ENCODE assay signal across 22 mouse cellular contexts in genomic region chr1:14011484-14011883, GRCm38 (mm10).
DNase-seq lines count a peak whose midpoint lies in the region; ATAC-seq lines count a peak whose summit lies in the region.
"Had no signal": no experiment of that assay in that cellular context is flagged by ENCODE, and none has a peak within 500 bp of the region (broad histone marks: within the 10 kb centered on the region; RNA-seq: fewer than 3 reads in every experiment).

No protein-coding gene starts in this region.

- no peak overlapping the region for H3K27ac ChIP-seq in embryonic facial prominence, embryonic 14.5 days (replicated peaks; ENCODE audit: low read depth, low read length)
- H3K27ac ChIP-seq in embryonic facial prominence, embryonic 10.5 days (replicated peaks), result no peak overlapping the region
- no peak overlapping the region for H3K27ac ChIP-seq in limb, embryonic 13.5 days
- no peak overlapping the region for H3K27ac ChIP-seq in limb, embryonic 10.5 days
- H3K27ac ChIP-seq in midbrain, embryonic 13.5 days, result no peak overlapping the region
- H3K27ac ChIP-seq: embryonic facial prominence, embryonic 15.5 days; forebrain, embryonic 10.5 days; heart, embryonic 15.5 days; layer of hippocampus, adult 2 months; liver, embryonic 13.5 days; macrophage; neural tube, embryonic 12.5 days had no signal

- H3K9ac ChIP-seq in embryonic facial prominence, embryonic 14.5 days (ENCODE audit: low read depth, low read length), result no peak overlapping the region
- H3K9ac ChIP-seq in limb, embryonic 13.5 days, result no peak overlapping the region
- no peak overlapping the region for H3K9ac ChIP-seq in midbrain, embryonic 13.5 days (replicated peaks)
- H3K9ac ChIP-seq: embryonic facial prominence, embryonic 15.5 days; heart, embryonic 15.5 days; liver, embryonic 13.5 days; lung, embryonic 14.5 days; neural tube, embryonic 12.5 days had no signal

- ATAC-seq in embryonic facial prominence, embryonic 14.5 days (ENCODE audit: low read depth), result peak; percentile 55; the same call in 1 of the 2 replicates
- ATAC-seq in limb, embryonic 13.5 days (ENCODE audit: low FRiP score, low read depth), result peak; percentile 57; the same call in 1 of the 2 replicates
- no peak for ATAC-seq in megakaryocyte-erythroid progenitor cell, adult 5-6 weeks (replicated peaks; ENCODE audit: low FRiP score, low TSS enrichment, poor library complexity, severe bottlenecking)
- ATAC-seq in midbrain, embryonic 13.5 days, result no peak
- ATAC-seq: hindbrain, embryonic 16.5 days; intestine, postnatal 0 days had no signal

- H3K9me3 ChIP-seq in embryonic facial prominence, embryonic 14.5 days (ENCODE audit: control insufficient read depth, low read length), result no peaks in the 10 kb centered on the region
- no peaks in the 10 kb centered on the region for H3K9me3 ChIP-seq in embryonic facial prominence, embryonic 10.5 days
- no peaks in the 10 kb centered on the region for H3K9me3 ChIP-seq in limb, embryonic 13.5 days
- no peaks in the 10 kb centered on the region for H3K9me3 ChIP-seq in limb, embryonic 10.5 days (replicated peaks)
- H3K9me3 ChIP-seq in midbrain, embryonic 13.5 days, result no peaks in the 10 kb centered on the region
- H3K9me3 ChIP-seq: embryonic facial prominence, embryonic 15.5 days; forebrain, embryonic 10.5 days; heart, embryonic 15.5 days; liver, embryonic 13.5 days; neural tube, embryonic 12.5 days had no signal

- no peak overlapping the region for H3K4me3 ChIP-seq in embryonic facial prominence, embryonic 14.5 days (ENCODE audit: low read depth, low read length)
- H3K4me3 ChIP-seq in embryonic facial prominence, embryonic 10.5 days, result no peak overlapping the region
- no peak overlapping the region for H3K4me3 ChIP-seq in limb, embryonic 13.5 days
- no peak overlapping the region for H3K4me3 ChIP-seq in limb, embryonic 10.5 days
- H3K4me3 ChIP-seq in midbrain, embryonic 13.5 days (replicated peaks), result no peak overlapping the region
- H3K4me3 ChIP-seq: embryonic facial prominence, embryonic 15.5 days; forebrain, embryonic 10.5 days; heart, embryonic 15.5 days; layer of hippocampus, adult 2 months; liver, embryonic 13.5 days; neural tube, embryonic 12.5 days had no signal

- DNase-seq in embryonic facial prominence, embryonic 14.5 days (ENCODE audit: low spot score), result peak; percentile 86
- DNase-seq in embryonic facial prominence, embryonic 10.5 days (ENCODE audit: low spot score), result no peak
- no peak for DNase-seq in limb, embryonic 10.5 days (ENCODE audit: low spot score)
- peak; percentile 68 to 75 for DNase-seq in cerebellum, postnatal 10 days
- DNase-seq: adrenal gland, postnatal 36 days; gastrocnemius, postnatal 25 days; heart, postnatal 4 days; kidney, postnatal 10 days; liver, embryonic 13.5 days had no signal

- 53% methylated on average over 9 of the region's 9 CpGs for WGBS in embryonic facial prominence, embryonic 14.5 days
- 84% methylated on average over 9 of the region's 9 CpGs for WGBS in embryonic facial prominence, embryonic 10.5 days
- 69% methylated on average over 9 of the region's 9 CpGs for WGBS in limb, embryonic 13.5 days
- WGBS in limb, embryonic 10.5 days, result 89% methylated on average over 9 of the region's 9 CpGs
- WGBS in midbrain, embryonic 13.5 days, result 84% methylated on average over 9 of the region's 9 CpGs

- no peaks in the 10 kb centered on the region for H3K27me3 ChIP-seq in embryonic facial prominence, embryonic 14.5 days (replicated peaks; ENCODE audit: control insufficient read depth, insufficient read depth, low read length)
- no peaks in the 10 kb centered on the region for H3K27me3 ChIP-seq in embryonic facial prominence, embryonic 10.5 days (replicated peaks; ENCODE audit: low read depth, poor library complexity, severe bottlenecking)
- H3K27me3 ChIP-seq in limb, embryonic 13.5 days, result no peaks in the 10 kb centered on the region
- no peaks in the 10 kb centered on the region for H3K27me3 ChIP-seq in limb, embryonic 10.5 days (ENCODE audit: low read depth, poor library complexity, severe bottlenecking)
- no peaks in the 10 kb centered on the region for H3K27me3 ChIP-seq in midbrain, embryonic 13.5 days
- H3K27me3 ChIP-seq: embryonic facial prominence, embryonic 15.5 days; heart, embryonic 15.5 days; liver, embryonic 13.5 days; neural tube, embryonic 12.5 days had no signal

- H3K36me3 ChIP-seq in embryonic facial prominence, embryonic 14.5 days (ENCODE audit: control insufficient read depth, insufficient read depth, low read length), result no peaks in the 10 kb centered on the region
- H3K36me3 ChIP-seq in embryonic facial prominence, embryonic 10.5 days (replicated peaks), result no peaks in the 10 kb centered on the region
- H3K36me3 ChIP-seq in limb, embryonic 13.5 days, result no peaks in the 10 kb centered on the region
- no peaks in the 10 kb centered on the region for H3K36me3 ChIP-seq in limb, embryonic 10.5 days
- H3K36me3 ChIP-seq in midbrain, embryonic 13.5 days, result no peaks in the 10 kb centered on the region
- H3K36me3 ChIP-seq: embryonic facial prominence, embryonic 15.5 days; forebrain, embryonic 10.5 days; heart, embryonic 15.5 days; liver, embryonic 13.5 days; neural tube, embryonic 12.5 days had no signal

- H3K4me2 ChIP-seq in embryonic facial prominence, embryonic 14.5 days (ENCODE audit: low read depth, low read length), result no peak overlapping the region
- H3K4me2 ChIP-seq in limb, embryonic 13.5 days (replicated peaks), result no peak overlapping the region
- H3K4me2 ChIP-seq in midbrain, embryonic 13.5 days (replicated peaks), result no peak overlapping the region
- H3K4me2 ChIP-seq: embryonic facial prominence, embryonic 15.5 days; heart, embryonic 15.5 days; liver, embryonic 13.5 days; lung, embryonic 14.5 days; midbrain, embryonic 11.5 days; neural tube, embryonic 12.5 days had no signal

- no peaks in the 10 kb centered on the region for H3K4me1 ChIP-seq in embryonic facial prominence, embryonic 14.5 days (ENCODE audit: control insufficient read depth, insufficient read depth, low read length)
- no peaks in the 10 kb centered on the region for H3K4me1 ChIP-seq in embryonic facial prominence, embryonic 10.5 days
- peaks cover 2% of the 10 kb centered on the region; the same call in 1 of the 2 replicates for H3K4me1 ChIP-seq in limb, embryonic 13.5 days
- no peaks in the 10 kb centered on the region for H3K4me1 ChIP-seq in limb, embryonic 10.5 days
- H3K4me1 ChIP-seq in midbrain, embryonic 13.5 days (replicated peaks), result no peaks in the 10 kb centered on the region
- H3K4me1 ChIP-seq: embryonic facial prominence, embryonic 15.5 days; heart, embryonic 15.5 days; liver, embryonic 13.5 days; neural tube, embryonic 12.5 days had no signal

Comparison
In these comparisons a context has a peak if more than half of its experiments do, and no peak if none do; other contexts are left out.
1. DNase-seq: peak in embryonic facial prominence, embryonic 14.5 days (single experiment) and cerebellum, postnatal 10 days (2 of 2); none in embryonic facial prominence, embryonic 10.5 days (single experiment) and limb, embryonic 10.5 days (single experiment).
2. ATAC-seq: peak in embryonic facial prominence, embryonic 14.5 days (single experiment) and limb, embryonic 13.5 days (single experiment); none in megakaryocyte-erythroid progenitor cell, adult 5-6 weeks (single experiment) and midbrain, embryonic 13.5 days (single experiment).